Mouse (Mus musculus) bone marrow, adult 2 months (tissue): ENCODE results near the gene Trak1. TPM values are rescaled to one million over a fixed set of nuclear protein-coding genes. Genes with fewer than 3 reads are reported as not detected.

ENCODE experiments used
- H3K27ac ChIP-seq: fragments of 200-500 bp; 2 replicates; pipeline ENCODE4 v1.5.1; 2012; ENCODE audit warnings: low read depth, mild to moderate bottlenecking, control low read depth, inconsistent platforms, low read length; ENCODE audit not compliant: control insufficient read depth, poor library complexity, insufficient read depth
- H3K4me1 ChIP-seq: fragments of 200-500 bp; 2 replicates; pipeline ENCODE4 v1.6.1; 2011; ENCODE audit warnings: low read length; ENCODE audit not compliant: control insufficient read depth, insufficient read depth
- H3K4me3 ChIP-seq: fragments of 200-500 bp; replicated peaks from 2 replicates; pipeline ENCODE3; 2011; ENCODE audit warnings: mild to moderate bottlenecking, low read depth, low read length, control low read depth; ENCODE audit not compliant: control insufficient read depth
- CTCF ChIP-seq: fragments of 200-500 bp; IDR thresholded peaks from 2 replicates; pipeline ENCODE4 v1.5.1; 2011; ENCODE audit warnings: low read length, control low read depth; ENCODE audit not compliant: control insufficient read depth, insufficient read depth
- POLR2A ChIP-seq: fragments of 200-500 bp; IDR thresholded peaks from 2 replicates; pipeline ENCODE4 v1.6.1; 2011; ENCODE audit warnings: low read depth, mild to moderate bottlenecking, control low read depth, low read length, borderline replicate concordance; ENCODE audit not compliant: control insufficient read depth
- WGBS: fragments of 180-500 bp; shearing (Covaris S2); methylation state at CpG from one replicate; pipeline ENCODE4 v1.1.7; 2018; 5-methylcytosine and 5-hydroxymethylcytosine counted together
- polyA plus RNA-seq: library from polyadenylated mRNA; stranded (reverse); fragments of >200 nt; gene quantifications from 2 replicates; pipeline ENCODE4 v1.2.4, GENCODE M21; 2011; ENCODE audit warnings: low replicate concordance; ENCODE audit not compliant: missing spikeins, insufficient read depth, insufficient read length

Gene Trak1
- polyA plus RNA-seq, 1 experiment, result 29.4 TPM

DNA sequence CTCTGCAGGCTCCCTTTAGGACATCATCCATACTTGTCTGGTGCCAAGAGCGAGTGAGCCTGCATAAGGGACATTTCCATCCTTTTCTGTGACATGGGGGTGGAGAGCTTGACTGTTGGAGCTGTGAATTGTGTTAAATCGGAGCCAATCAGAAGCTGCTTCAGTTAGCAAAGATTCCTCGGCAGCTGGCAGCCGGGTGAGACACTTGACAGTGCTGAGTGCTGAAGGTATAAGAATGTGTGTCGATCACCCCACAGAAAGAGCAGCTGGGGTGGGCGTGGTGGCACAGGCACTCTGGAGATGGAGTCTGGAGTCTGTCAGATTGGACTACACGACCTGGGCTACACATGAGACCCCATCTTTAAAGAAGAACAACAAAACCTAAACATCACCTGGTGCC is 13.2 kb downstream of the Trak1 start:
- Histone ChIP-seq H3K27ac (no peak overlapping the region), H3K4me3 (no peak overlapping the region), H3K4me1 (peaks cover 3% of the 10 kb centered on the region; the same call in 1 of the 2 replicates)
- TF ChIP-seq CTCF, result no peak
- 79% methylated on average over 7 of the region's 7 CpGs for WGBS

DNA sequence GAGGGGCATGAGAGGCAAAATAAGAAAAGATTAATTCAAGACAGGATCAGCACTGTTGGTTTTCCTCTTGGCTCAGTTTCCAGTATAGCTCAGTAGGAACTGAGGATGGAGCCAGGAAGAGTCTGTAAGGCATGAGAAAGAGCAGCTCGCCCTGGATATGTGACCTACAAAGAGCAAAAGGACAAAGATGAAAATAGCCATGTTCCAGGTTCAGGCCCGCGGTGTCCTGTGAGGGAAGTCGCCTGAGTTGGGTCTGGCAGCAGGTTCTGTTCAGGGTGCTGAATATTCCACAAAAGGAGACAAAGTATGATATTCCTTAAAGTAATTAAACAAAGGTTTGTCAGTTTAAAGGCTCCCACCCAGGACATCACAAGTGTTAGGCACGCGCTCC is 14.5 kb downstream of the Trak1 start:
- H3K4me1 ChIP-seq, result peaks cover 7% of the 10 kb centered on the region; the same call in 1 of the 2 replicates
- H3K4me3 ChIP-seq, result no peak overlapping the region
- H3K27ac ChIP-seq, result no peak overlapping the region
- TF ChIP-seq POLR2A, result no peak
- no peak for TF ChIP-seq CTCF
- 90% methylated on average over 6 of the region's 6 CpGs for WGBS

DNA sequence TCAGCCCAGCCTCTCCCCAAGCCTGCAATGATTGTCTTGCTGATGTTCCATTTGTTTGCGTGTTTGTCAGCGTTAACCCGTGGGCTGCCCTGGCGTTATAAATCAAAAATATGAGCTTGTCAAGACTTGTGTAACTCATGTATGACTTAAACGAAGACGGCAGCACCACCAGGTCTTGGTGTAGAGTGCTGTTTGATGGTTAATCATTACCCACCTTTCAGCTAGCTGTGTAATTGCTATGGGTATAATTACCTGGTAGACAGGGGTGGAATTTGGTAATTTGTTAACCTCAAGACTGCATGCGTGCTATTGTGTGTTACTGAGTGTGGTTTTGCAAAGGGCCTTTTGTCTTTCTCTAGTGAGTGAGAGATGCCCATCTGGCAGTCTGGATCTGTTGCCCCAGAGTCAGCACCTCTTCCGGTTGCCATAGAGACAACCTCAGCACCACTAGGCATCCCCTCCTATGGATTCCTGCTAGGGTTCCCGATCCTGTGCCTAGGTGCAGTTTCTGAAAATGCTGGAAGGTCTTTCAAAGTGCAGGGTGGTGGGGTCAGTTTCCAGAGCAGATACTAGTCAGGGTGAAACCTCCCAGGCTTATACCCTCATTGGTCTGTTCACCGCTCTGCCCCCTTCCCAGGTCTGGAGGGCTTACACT is 15.1 kb downstream of the Trak1 start:
- Histone ChIP-seq H3K4me1 (peaks cover 9% of the 10 kb centered on the region; the same call in 1 of the 2 replicates), H3K27ac (no peak overlapping the region), H3K4me3 (no peak overlapping the region)
- 73% methylated on average over 10 of the region's 10 CpGs for WGBS
- no peak for TF ChIP-seq POLR2A
- no peak for TF ChIP-seq CTCF

DNA sequence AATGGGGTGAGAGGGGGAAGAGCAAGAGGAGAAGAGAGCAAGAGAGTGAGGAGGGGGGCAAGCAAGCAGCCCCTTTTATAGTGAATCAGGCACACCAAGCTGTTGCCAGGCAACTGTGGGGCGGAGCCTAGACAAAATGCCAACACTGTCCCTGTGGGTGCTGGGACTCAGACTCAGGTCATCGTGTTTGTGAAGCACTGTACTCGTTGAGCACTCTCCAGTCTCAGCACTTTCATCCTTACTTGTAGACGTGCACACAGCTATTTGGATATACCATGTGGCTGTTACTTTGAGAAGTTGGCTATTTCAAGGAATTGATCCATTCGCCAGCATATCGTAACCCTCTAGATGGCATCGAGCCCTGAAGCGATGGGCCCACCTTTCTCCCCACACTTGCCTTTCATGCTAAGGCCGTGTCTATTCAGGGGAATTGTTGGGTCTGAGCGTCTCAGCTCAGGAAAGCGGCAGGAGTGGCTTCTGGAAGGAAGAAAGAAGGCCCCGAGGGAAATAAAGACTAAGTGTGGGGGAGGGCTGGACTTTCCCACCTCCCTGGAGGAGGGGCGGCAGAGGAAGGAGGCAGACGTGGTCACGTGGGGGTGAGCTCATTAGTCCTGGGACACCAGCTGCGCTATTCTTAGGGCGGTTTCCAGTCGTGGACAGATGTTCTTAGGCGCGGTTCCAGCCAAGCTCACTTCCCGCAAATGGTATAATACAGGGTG is 16.5 kb downstream of the Trak1 start:
- TF ChIP-seq CTCF (no peak), POLR2A (peak; percentile 37; the same call in 1 of the 2 replicates)
- Histone ChIP-seq H3K4me1 (peaks cover 10% of the 10 kb centered on the region), H3K4me3 (peak overlapping the region; percentile 61), H3K27ac (peak overlapping the region; percentile 92)
- WGBS, result 4% methylated on average over 21 of the region's 21 CpGs

DNA sequence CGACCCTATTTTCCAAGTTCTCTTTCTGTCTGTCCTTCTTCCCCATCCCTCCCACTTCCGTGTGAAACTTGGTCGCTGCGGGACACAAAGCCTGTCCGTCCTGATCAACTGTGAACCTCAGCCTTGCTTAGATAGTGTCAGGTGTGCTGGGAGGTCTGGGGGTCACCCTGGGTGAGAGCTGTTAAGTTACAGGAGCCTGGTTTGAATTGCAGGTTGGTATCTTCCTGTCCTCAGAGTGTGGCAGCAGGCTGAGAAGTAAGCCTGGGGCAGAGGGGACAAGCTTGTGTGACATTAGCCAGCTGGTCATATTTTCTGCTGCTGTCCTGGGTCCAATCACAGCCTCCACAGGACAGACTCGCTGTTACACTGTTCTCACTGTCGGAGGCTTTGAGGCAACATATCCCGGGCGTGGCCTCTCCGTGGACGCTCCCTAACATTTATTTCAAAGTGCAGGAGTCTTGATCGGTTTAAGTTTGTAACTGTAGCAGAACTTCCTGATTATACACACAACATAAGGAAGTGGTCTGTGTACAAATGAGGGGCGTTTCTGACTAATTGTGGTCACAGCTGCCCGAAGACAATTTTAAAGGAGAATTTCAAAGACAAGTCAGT is 17.3 kb downstream of the Trak1 start:
- Histone ChIP-seq H3K4me1 (peaks cover 10% of the 10 kb centered on the region), H3K27ac (peak overlapping the region; percentile 92), H3K4me3 (peak overlapping the region; percentile 61)
- no peak for TF ChIP-seq POLR2A
- WGBS, result 1% methylated on average over 14 of the region's 14 CpGs

DNA sequence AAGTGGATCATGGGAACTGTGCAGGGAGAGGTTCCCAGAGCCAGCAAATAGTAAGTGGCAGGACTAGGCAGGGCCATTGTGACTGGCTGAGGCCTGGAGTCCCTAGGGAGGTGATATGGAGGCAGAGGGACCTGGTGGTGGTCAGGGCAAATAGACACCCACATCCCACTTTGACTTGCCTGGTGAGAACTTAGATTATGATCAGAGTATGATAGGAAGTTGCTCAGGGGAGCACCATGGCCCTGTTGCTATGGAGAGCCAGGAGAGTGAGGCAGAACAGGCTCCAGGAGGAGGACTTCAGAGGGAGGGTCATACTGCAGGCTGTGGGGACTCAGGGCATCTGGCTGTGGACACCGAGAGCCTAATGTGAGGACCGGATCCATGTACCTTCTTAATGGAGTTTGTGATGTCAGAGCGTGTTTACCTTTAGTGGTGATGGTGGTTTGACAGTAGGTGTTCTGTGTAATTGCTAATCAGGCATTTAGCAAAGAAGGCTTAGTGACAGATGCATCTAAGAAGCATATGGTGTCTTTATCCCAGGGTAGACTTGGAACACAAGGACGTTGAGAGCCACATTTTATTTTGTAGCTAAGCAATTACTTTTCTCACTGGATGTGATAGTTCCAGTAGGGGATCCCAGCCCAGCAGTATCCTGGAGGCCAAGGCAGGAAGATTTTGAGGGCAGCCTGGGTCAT is 18.7 kb downstream of the Trak1 start:
- Histone ChIP-seq H3K4me1 (peaks cover 10% of the 10 kb centered on the region), H3K27ac (peak overlapping the region; percentile 65), H3K4me3 (no peak overlapping the region)
- TF ChIP-seq POLR2A (no peak), CTCF (no peak)
- WGBS, result 74% methylated on average over 4 of the region's 4 CpGs

DNA sequence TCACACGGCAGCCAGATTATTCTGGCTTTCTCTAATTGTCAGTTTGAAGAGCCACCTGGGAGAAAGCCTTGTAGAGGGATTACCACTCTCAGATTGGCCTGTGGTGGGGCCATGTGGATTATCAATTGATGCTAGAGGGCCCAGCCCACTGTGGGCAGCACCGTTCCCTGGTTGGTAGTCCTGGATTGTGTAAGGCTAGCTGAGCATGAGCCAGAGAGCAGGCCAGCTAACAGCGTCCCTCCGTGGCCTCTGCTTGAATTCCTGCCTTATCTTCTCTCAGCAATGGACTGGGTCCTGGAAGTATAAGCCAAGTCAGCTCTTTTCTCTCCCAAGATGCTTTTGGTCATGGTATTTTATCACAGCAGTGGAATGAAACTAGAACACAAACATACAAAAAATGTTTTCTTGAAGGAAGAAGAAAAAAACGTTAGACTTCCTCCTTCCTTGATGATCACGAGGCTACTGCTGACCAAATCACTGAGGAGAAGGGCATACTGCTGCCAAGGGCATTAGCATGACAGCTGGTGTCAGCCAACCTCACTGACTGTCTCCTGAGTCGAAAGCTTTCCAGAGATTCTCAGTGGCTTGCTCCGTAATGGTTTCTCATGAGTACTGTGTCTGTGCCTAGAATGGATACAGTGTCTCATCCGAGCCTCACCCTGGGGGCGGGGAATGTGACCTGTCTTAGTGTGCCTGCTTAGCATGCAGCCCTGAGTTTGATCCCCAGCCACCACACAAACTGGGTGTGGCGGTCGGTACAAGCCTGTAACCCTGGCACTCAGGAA is 19.5 kb downstream of the Trak1 start:
- H3K27ac ChIP-seq, result peak overlapping the region; percentile 80
- 30% methylated on average over 12 of the region's 12 CpGs for WGBS
- TF ChIP-seq POLR2A (no peak), CTCF (no peak)
- peaks cover 10% of the 10 kb centered on the region for H3K4me1 ChIP-seq
- peak overlapping the region; percentile 28 for H3K4me3 ChIP-seq

DNA sequence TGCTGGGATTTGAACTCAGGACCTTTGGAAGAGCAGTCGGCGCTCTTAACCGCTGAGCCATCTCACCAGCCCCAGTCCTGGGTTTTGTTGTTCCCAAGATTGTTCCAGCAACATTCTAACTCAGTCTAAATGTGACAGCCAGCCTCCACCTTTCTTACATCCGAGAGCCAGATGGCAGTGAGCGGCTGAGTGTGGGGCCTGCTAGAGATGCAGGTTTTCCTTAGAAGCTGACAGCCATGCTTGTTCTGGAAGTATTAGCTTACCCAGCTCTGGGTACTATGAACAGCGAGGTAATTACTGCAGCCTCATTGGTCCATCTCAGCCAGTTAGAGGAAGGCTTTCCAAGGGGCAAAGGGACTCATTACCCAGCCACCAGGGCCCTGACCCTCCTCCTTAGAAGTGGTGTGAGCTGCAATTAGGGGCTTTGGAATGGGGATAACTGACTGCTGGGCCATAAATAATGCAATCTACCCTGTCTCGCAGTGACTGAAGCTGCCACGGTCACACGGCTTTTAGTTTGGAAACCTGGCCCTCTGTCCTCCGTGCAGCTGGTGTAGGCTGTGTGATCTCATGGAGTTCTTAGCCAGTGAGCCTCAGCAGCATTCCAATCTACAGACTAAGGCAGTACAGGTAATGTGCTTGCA is 22.1 kb downstream of the Trak1 start:
- Histone ChIP-seq H3K4me3 (no peak overlapping the region), H3K27ac (no peak overlapping the region), H3K4me1 (peaks cover 10% of the 10 kb centered on the region)
- 91% methylated on average over 10 of the region's 10 CpGs for WGBS
- no peak for TF ChIP-seq POLR2A
- TF ChIP-seq CTCF, result no peak
